Mouse (Mus musculus) gastrocnemius, adult 2 months (tissue): ENCODE measurements around the gene Rtl3. TPM values are rescaled to one million over a fixed set of nuclear protein-coding genes. Genes with fewer than 3 reads are reported as not detected.

Experiments
- DNase-seq: peaks from one replicate; pipeline ENCODE4 v3.0.0; 2022
- H3K27ac ChIP-seq: fragments of 200-600 bp; 2 replicates; pipeline ENCODE4 v1.8.1; 2022; ENCODE audit warnings: mild to moderate bottlenecking
- H3K4me3 ChIP-seq: fragments of 200-600 bp; 2 replicates; pipeline ENCODE4 v1.8.1; 2022; ENCODE audit warnings: mild to moderate bottlenecking, moderate library complexity
- CTCF ChIP-seq: fragments of 200-600 bp; IDR thresholded peaks from 2 replicates; pipeline ENCODE4 v1.8.1; 2022; ENCODE audit warnings: antibody characterized with exemption, mild to moderate bottlenecking, moderate library complexity
- intact Hi-C: fragments of 180-260 bp; cut with DNase I; formaldehyde crosslinking; loops from one replicate; pipeline ENCODE4 v1.15.1; 2025
- long read RNA-seq, 2 experiments: library from polyadenylated mRNA; stranded (forward); transcript quantifications; one replicate each; pipeline ENCODE4 v2.0.0; 2021
- total RNA-seq, 2 experiments: library from RNA; stranded (reverse); gene quantifications; 2 replicates each; pipeline ENCODE4 v1.2.3; 2021

Rtl3 gene
- 1 to 10 TPM in 1 of 2 experiments, under 1 TPM in 1; 0.41 to 1.8 TPM for total RNA-seq
- long read RNA-seq, experiment 1 = 0 reads
- long read RNA-seq, experiment 2, partial matches to known transcripts = 0 of 1 reads
- long read RNA-seq, experiment 2, other reads (novel, unspliced or antisense) = 1 of 1 reads

- H3K4me3 ChIP-seq = peak within 1 kb of the TSS; percentile 59
- peak within 1 kb of the TSS; percentile 54; the same call in 1 of the 2 replicates for H3K27ac ChIP-seq
- peak; percentile 16 for DNase-seq
- TF ChIP-seq CTCF = no peak
- intact Hi-C loops = no loop called here
Measured at GRCm38 (mm10) chrX:106840409-106840808, at the start of gene Rtl3. Gene Rtl3 (minus strand): TSS chrX:106840644.

- H3K27ac ChIP-seq = no peak overlapping the region
- TF ChIP-seq CTCF = no peak
- no peak overlapping the region for H3K4me3 ChIP-seq
- intact Hi-C loops = no loop called here
- peak; percentile 14 for DNase-seq
Measured at GRCm38 (mm10) chrX:106872315-106872714, 31.9 kb upstream of the Rtl3 start.

- no peak for DNase-seq
- no peak for TF ChIP-seq CTCF
- no peak overlapping the region for H3K4me3 ChIP-seq
- 0 out of 2 replicates have a peak overlapping the region, but pooled peaks have one; percentile 38 for H3K27ac ChIP-seq
- intact Hi-C loops = no loop called here
Measured at GRCm38 (mm10) chrX:106871894-106872293, 31.4 kb upstream of the Rtl3 start.

GRCm38 (mm10) chrX:106871426-106871825, 31.0 kb upstream of the Rtl3 start:
- DNase-seq = no peak
- Histone ChIP-seq H3K4me3 (no peak overlapping the region), H3K27ac (0 out of 2 replicates have a peak overlapping the region, but pooled peaks have one; percentile 38)
- intact Hi-C loops = no loop called here
- TF ChIP-seq CTCF = no peak

GRCm38 (mm10) chrX:106853523-106854300, 13.3 kb upstream of the Rtl3 start:
- H3K4me3 ChIP-seq = no peak overlapping the region
- no peak for TF ChIP-seq CTCF
- DNase-seq = peak; percentile 20

GRCm38 (mm10) chrX:106839591-106839990, 853 bp downstream of the Rtl3 start:
- H3K4me3 ChIP-seq = peak overlapping the region; percentile 59
- TF ChIP-seq CTCF = no peak
- peak; percentile 56 for DNase-seq
- intact Hi-C loops = no loop called here
- peak overlapping the region; percentile 54; the same call in 1 of the 2 replicates for H3K27ac ChIP-seq

More at GRCm38 (mm10) chrX:106853523-106854300, 13.3 kb upstream of the Rtl3 start:
- intact Hi-C loops = no loop called here
- no peak overlapping the region for H3K27ac ChIP-seq

- intact Hi-C loops = no loop called here
- Histone ChIP-seq H3K4me3 (no peak overlapping the region), H3K27ac (no peak overlapping the region)
- no peak for DNase-seq
- TF ChIP-seq CTCF = no peak
Measured at GRCm38 (mm10) chrX:106830494-106830893, 9.9 kb downstream of the Rtl3 start.

GRCm38 (mm10) chrX:106809560-106810226, 30.8 kb downstream of the Rtl3 start:
- no peak overlapping the region for H3K27ac ChIP-seq
- H3K4me3 ChIP-seq = no peak overlapping the region
- intact Hi-C loops = no loop called here
- no peak for TF ChIP-seq CTCF
- no peak for DNase-seq

GRCm38 (mm10) chrX:106804387-106804786, 36.1 kb downstream of the Rtl3 start:
- DNase-seq = no peak
- intact Hi-C loops = no loop called here
- no peak overlapping the region for H3K27ac ChIP-seq
- no peak for TF ChIP-seq CTCF
- H3K4me3 ChIP-seq = no peak overlapping the region

GRCm38 (mm10) chrX:106794686-106795085, 45.8 kb downstream of the Rtl3 start:
- no peak overlapping the region for H3K27ac ChIP-seq
- no peak overlapping the region for H3K4me3 ChIP-seq
- peak; percentile 60 for TF ChIP-seq CTCF
- intact Hi-C loops = loop anchor here (2.0 to 5.0 kb wide), 4 partner anchors 220 to 683 kb away; no protein-coding TSS in a partner anchor
- no peak for DNase-seq

Other genes starting within 250 kb of the Rtl3 start
- under 1 TPM; 0.59 TPM for gene Cysltr1, start 237.0 kb downstream of the Rtl3 start, total RNA-seq
- under 1 TPM; 0.42 to 0.64 TPM for gene Lpar4, start 80.0 kb upstream of the Rtl3 start, total RNA-seq
- not detected for gene P2ry10, start 247.8 kb upstream of the Rtl3 start, total RNA-seq